Mouse (Mus musculus) CH12.LX (cell line): ENCODE results near the gene Arpc5l. TPM values are rescaled to one million over a fixed set of nuclear protein-coding genes. Genes with fewer than 3 reads are reported as not detected.
A peak's percentile ranks its signal among the peaks of the same experiment; 100 is the strongest.
"Not testable (repeated sequence)": the region's sequence is repeated elsewhere in the genome, so short reads cannot be mapped to it uniquely, and the experiment has no call there.

Experiments
- DNase-seq: peaks from one replicate; pipeline ENCODE4 v3.0.0-alpha.2; 2013; ENCODE audit errors: extremely low read depth
- H3K27ac ChIP-seq: 2 replicates; pipeline ENCODE4 v1.5.1; 2012; ENCODE audit warnings: low read depth, mild to moderate bottlenecking, control low read depth, moderate library complexity; ENCODE audit not compliant: insufficient read depth
- H3K27me3 ChIP-seq: replicated peaks from 2 replicates; pipeline ENCODE3; 2012; ENCODE audit warnings: inconsistent platforms
- H3K36me3 ChIP-seq, 2 experiments: replicated peaks in 1 of 2; 2 replicates each; pipeline versions ENCODE3 to v1.6.1; 2012; ENCODE audit warnings: inconsistent platforms in 1 of 2, low read length in 1 of 2, mild to moderate bottlenecking in 1 of 2, mixed read lengths in 1 of 2, moderate library complexity in 1 of 2; ENCODE audit not compliant: control insufficient read depth in 1 of 2, insufficient read depth in 1 of 2
- H3K4me1 ChIP-seq, 2 experiments: 2 replicates each; pipeline ENCODE4 v1.6.1; 2012; ENCODE audit warnings: inconsistent platforms in 1 of 2, moderate library complexity in 1 of 2; ENCODE audit not compliant: insufficient read depth in 2 of 2, control insufficient read depth in 1 of 2
- H3K4me2 ChIP-seq: 2 replicates; pipeline ENCODE4 v1.6.1; 2012; ENCODE audit warnings: low read depth, mild to moderate bottlenecking, control low read depth; ENCODE audit not compliant: poor library complexity, insufficient read depth, severe bottlenecking
- H3K4me3 ChIP-seq, 3 experiments: fragments of 150-350 bp in 1 of 3; sonication (generic) in 1 of 3; replicated peaks in 1 of 3; 2 replicates each; pipeline versions ENCODE3 to v1.5.1; 2011 to 2012; ENCODE audit warnings: low read depth in 2 of 3, low read length in 2 of 3, mild to moderate bottlenecking in 2 of 3, moderate library complexity in 2 of 3, control low read depth in 1 of 3, improper control_type of control experiment in 1 of 3, inconsistent platforms in 1 of 3, mixed read lengths in 1 of 3; ENCODE audit not compliant: poor library complexity in 1 of 3
- H3K79me2 ChIP-seq: replicated peaks from 2 replicates; pipeline ENCODE4 v1.6.1; 2012; ENCODE audit warnings: mild to moderate bottlenecking, moderate library complexity; ENCODE audit not compliant: control insufficient read depth, poor library complexity, insufficient read depth, severe bottlenecking; ENCODE audit errors: extremely low read depth
- H3K9ac ChIP-seq: 2 replicates; pipeline ENCODE4 v1.6.1; 2012; ENCODE audit warnings: low read depth, mild to moderate bottlenecking, control low read depth, moderate library complexity; ENCODE audit not compliant: insufficient read depth
- H3K9me3 ChIP-seq: replicated peaks from 2 replicates; pipeline ENCODE3; 2012; ENCODE audit warnings: low read length, inconsistent platforms, mixed read lengths
- BHLHE40 ChIP-seq: IDR thresholded peaks from 2 replicates; pipeline ENCODE4 v1.6.1; 2011; ENCODE audit warnings: mild to moderate bottlenecking, low read depth, low read length, improper control_type of control experiment
- CHD2 ChIP-seq: IDR thresholded peaks from 2 replicates; pipeline ENCODE4 v1.6.1; 2011; ENCODE audit warnings: low read length, improper control_type of control experiment
- CTCF ChIP-seq, 2 experiments: IDR thresholded peaks in 1 of 2; conservative IDR thresholded peaks in 1 of 2; 2 replicates each; pipeline ENCODE4 v1.5.1; 2011 to 2012; ENCODE audit warnings: low read depth in 2 of 2, low read length in 2 of 2, improper control_type of control experiment in 1 of 2, inconsistent platforms in 1 of 2, mild to moderate bottlenecking in 1 of 2, moderate library complexity in 1 of 2
- ELF1 ChIP-seq: IDR thresholded peaks from 2 replicates; pipeline ENCODE4 v1.6.1; 2014; ENCODE audit warnings: low read depth, mild to moderate bottlenecking, inconsistent platforms, low read length, improper control_type of control experiment
- EP300 ChIP-seq: IDR thresholded peaks from 2 replicates; pipeline ENCODE4 v1.6.1; 2011; ENCODE audit warnings: low read length, improper control_type of control experiment
- ETS1 ChIP-seq: conservative IDR thresholded peaks from 2 replicates; pipeline ENCODE4 v1.6.1; 2012; ENCODE audit warnings: low read depth, mild to moderate bottlenecking, inconsistent platforms, low read length, improper control_type of control experiment, moderate library complexity
- HCFC1 ChIP-seq: IDR thresholded peaks from 2 replicates; pipeline ENCODE4 v1.6.1; 2012; ENCODE audit warnings: low read depth, mild to moderate bottlenecking, inconsistent platforms, low read length, improper control_type of control experiment
- IRF4 ChIP-seq: IDR thresholded peaks from 2 replicates; pipeline ENCODE4 v1.6.1; 2014; ENCODE audit warnings: low read depth, mild to moderate bottlenecking, inconsistent platforms, low read length, improper control_type of control experiment
- JUN ChIP-seq: IDR thresholded peaks from 2 replicates; pipeline ENCODE4 v1.6.1; 2011; ENCODE audit warnings: low read depth, mild to moderate bottlenecking, low read length, improper control_type of control experiment, moderate library complexity; ENCODE audit not compliant: insufficient read depth
- JUND ChIP-seq: conservative IDR thresholded peaks from 2 replicates; pipeline ENCODE4 v1.6.1; 2011; ENCODE audit warnings: low read depth, low read length, improper control_type of control experiment
- KAT2A ChIP-seq: IDR thresholded peaks from 2 replicates; pipeline ENCODE4 v1.6.1; 2012; ENCODE audit warnings: low read length, improper control_type of control experiment, inconsistent platforms; ENCODE audit not compliant: insufficient replicate concordance
- MAFK ChIP-seq: IDR thresholded peaks from 2 replicates; pipeline ENCODE4 v1.6.1; 2011; ENCODE audit warnings: low read length, improper control_type of control experiment; ENCODE audit not compliant: insufficient replicate concordance
- MAX ChIP-seq: IDR thresholded peaks from 2 replicates; pipeline ENCODE4 v1.6.1; 2011; ENCODE audit warnings: low read length, improper control_type of control experiment
- MEF2A ChIP-seq: IDR thresholded peaks from 2 replicates; pipeline ENCODE4 v1.6.1; 2014; ENCODE audit warnings: low read depth, mild to moderate bottlenecking, inconsistent platforms, low read length, improper control_type of control experiment, borderline replicate concordance
- MXI1 ChIP-seq: IDR thresholded peaks from 2 replicates; pipeline ENCODE4 v1.6.1; 2011; ENCODE audit warnings: mild to moderate bottlenecking, low read depth, low read length, improper control_type of control experiment
- MYC ChIP-seq: IDR thresholded peaks from 2 replicates; pipeline ENCODE4 v1.6.1; 2011; ENCODE audit warnings: low read depth, mild to moderate bottlenecking, improper control_type of control experiment, low read length
- NRF1 ChIP-seq: IDR thresholded peaks from 2 replicates; pipeline ENCODE4 v1.6.1; 2014; ENCODE audit warnings: low read depth, mild to moderate bottlenecking, inconsistent platforms, low read length, improper control_type of control experiment, moderate library complexity
- POLR2A ChIP-seq: IDR thresholded peaks from 2 replicates; pipeline ENCODE4 v1.6.1; 2011; ENCODE audit warnings: low read depth, mild to moderate bottlenecking, improper control_type of control experiment, low read length
- POLR2AphosphoS2 ChIP-seq: IDR thresholded peaks from 2 replicates; pipeline ENCODE4 v1.6.1; 2011; ENCODE audit warnings: low read depth, low read length, improper control_type of control experiment
- RAD21 ChIP-seq: IDR thresholded peaks from 2 replicates; pipeline ENCODE4 v1.6.1; 2011; ENCODE audit warnings: low read depth, mild to moderate bottlenecking, low read length, improper control_type of control experiment, moderate library complexity
- SIN3A ChIP-seq: IDR thresholded peaks from 2 replicates; pipeline ENCODE4 v1.6.1; 2012; ENCODE audit warnings: low read length, improper control_type of control experiment, inconsistent platforms
- SMC3 ChIP-seq: IDR thresholded peaks from 2 replicates; pipeline ENCODE4 v1.6.1; 2011; ENCODE audit warnings: low read depth, low read length, improper control_type of control experiment
- TBP ChIP-seq: conservative IDR thresholded peaks from 2 replicates; pipeline ENCODE4 v1.6.1; 2011; ENCODE audit warnings: low read depth, low read length, improper control_type of control experiment
- TCF12 ChIP-seq: IDR thresholded peaks from 2 replicates; pipeline ENCODE4 v1.6.1; 2014; ENCODE audit warnings: low read depth, mild to moderate bottlenecking, inconsistent platforms, low read length, improper control_type of control experiment
- USF2 ChIP-seq: conservative IDR thresholded peaks from 2 replicates; pipeline ENCODE4 v1.6.1; 2011; ENCODE audit warnings: low read depth, low read length, improper control_type of control experiment
- ZC3H11A ChIP-seq: IDR thresholded peaks from 2 replicates; pipeline ENCODE4 v1.6.1; 2012; ENCODE audit warnings: low read depth, mild to moderate bottlenecking, inconsistent platforms, low read length, improper control_type of control experiment
- ZMIZ1 ChIP-seq: IDR thresholded peaks from 2 replicates; pipeline ENCODE4 v1.6.1; 2012; ENCODE audit warnings: low read depth, mild to moderate bottlenecking, inconsistent platforms, low read length, improper control_type of control experiment
- dilution Hi-C: fragments of 300-500 bp; cut with MboI; formaldehyde crosslinking; loops from 2 replicates; pipeline ENCODE4 v1.14.3; 2020; ENCODE audit warnings: low sequenced_read_pairs; ENCODE audit not compliant: extremely low pct_unique_long_range_greater_than_20kb, extremely low pct_ligation_motif_present
- in situ Hi-C: fragments of 300-500 bp; cut with MboI; formaldehyde crosslinking; loops from 3 replicates; pipeline ENCODE4 v1.14.3; 2019; ENCODE audit warnings: low sequenced_read_pairs, low pct_ligation_motif_present, low pct_unique_long_range_greater_than_20kb, mixed read lengths
- polyA plus RNA-seq: library from polyadenylated mRNA; unstranded; fragments of >175 nt; gene quantifications from 2 replicates; pipeline ENCODE4 v1.2.1, GENCODE M21; 2012; ENCODE audit warnings: low read depth; ENCODE audit not compliant: insufficient read length
- total RNA-seq, 2 experiments: library from RNA; depleted of rRNA; stranded (reverse); fragments of 300-350 nt in 1 of 2; fragments of >200 nt in 1 of 2; gene quantifications; 2 replicates each; pipeline ENCODE4 v1.2.3; 2012 to 2014

The Arpc5l gene
- total and polyA plus RNA-seq, 3 experiments: 139 to 300 (median 212) TPM

- peak; percentile 77 for TF ChIP-seq TCF12
- TF ChIP-seq BHLHE40: peak; percentile 69
- TF ChIP-seq JUND: no peak; the same call in 1 of the 2 replicates
- TF ChIP-seq EP300: peak; percentile 66
- TF ChIP-seq ELF1: peak; percentile 79
- TF ChIP-seq POLR2AphosphoS2: peak; percentile 92; the same call in 1 of the 2 replicates
- peak; percentile 71 for TF ChIP-seq POLR2A
- peak; percentile 72 for TF ChIP-seq HCFC1
- no peak for TF ChIP-seq USF2
- peak; percentile 34; the same call in 1 of the 2 replicates for TF ChIP-seq JUN
- peak; percentile 68; the same call in 1 of the 2 replicates for TF ChIP-seq MYC
- no peak for TF ChIP-seq SMC3
- peak; percentile 89 for TF ChIP-seq SIN3A
- TF ChIP-seq CTCF (conservative IDR thresholded peaks at IDR 0.05 in 1 of 2, IDR thresholded peaks at IDR 0.05 in 1 of 2; ENCODE audit: low read depth in 2 of 2, low read length in 2 of 2): no peak
These were observed 3.8 kb downstream of the Arpc5l start (continued) for GRCm38 (mm10) chr2:39008954-39009365.

- peak overlapping the region; percentile 100 for H3K27ac ChIP-seq
- H3K27me3 ChIP-seq, DNase-seq, dilution Hi-C loops, in situ Hi-C loops, H3K9me3 ChIP-seq: not testable (repeated sequence)
- peak overlapping the region; percentile 97 for H3K4me2 ChIP-seq
- peaks cover 6 to 47% of the 10 kb centered on the region in 2 experiments for H3K4me1 ChIP-seq
- peak overlapping the region; percentile 99 for H3K9ac ChIP-seq
- peak overlapping the region in 2 of 3 experiments; percentile 12 to 46 for H3K4me3 ChIP-seq
- H3K79me2 ChIP-seq: peaks cover 64% of the 10 kb centered on the region
- peaks cover 24 to 39% of the 10 kb centered on the region in 2 experiments for H3K36me3 ChIP-seq
- TF ChIP-seq ELF1: peak; percentile 52; the same call in 1 of the 2 replicates
- TF ChIP-seq ZMIZ1: peak; percentile 17; the same call in 1 of the 2 replicates
- TF ChIP-seq MXI1: 0 out of 2 replicates have a peak, but pooled peaks have one; percentile 8
- TF ChIP-seq TBP: peak; percentile 95
- TF ChIP-seq, all 38 proteins: peak for 4; not testable (repeated sequence) for 34
These were observed 5.0 kb downstream of the Arpc5l start for GRCm38 (mm10) chr2:39010144-39010543.

- Histone ChIP-seq H3K4me2 (peak overlapping the region; percentile 97), H3K4me3 (peak overlapping the region in 2 of 3 experiments; percentile 34 to 46), H3K36me3 (peaks cover 34 to 50% of the 10 kb centered on the region in 2 experiments), H3K79me2 (peaks cover 60% of the 10 kb centered on the region), H3K9me3 (no peaks in the 10 kb centered on the region), H3K9ac (peak overlapping the region; percentile 99), H3K4me1 (peaks cover 6 to 57% of the 10 kb centered on the region in 2 experiments), H3K27ac (peak overlapping the region; percentile 100), H3K27me3 (no peaks in the 10 kb centered on the region)
- DNase-seq: peak; percentile 92
- in situ Hi-C loops (no loop called here), dilution Hi-C loops (no loop called here)
- peak; percentile 36; the same call in 1 of the 2 replicates for TF ChIP-seq NRF1
- TF ChIP-seq USF2: no peak
- TF ChIP-seq ETS1: peak; percentile 92
- TF ChIP-seq BHLHE40: peak; percentile 49
- TF ChIP-seq ZC3H11A: no peak
- TF ChIP-seq MAFK: no peak
- TF ChIP-seq ZMIZ1: peak; percentile 59
- no peak for TF ChIP-seq CHD2
- peak; percentile 97 for TF ChIP-seq IRF4
- TF ChIP-seq RAD21: no peak
- TF ChIP-seq JUN: peak; percentile 99
- no peak for TF ChIP-seq KAT2A
- TF ChIP-seq SMC3: no peak
- TF ChIP-seq POLR2A: no peak
- peak; percentile 79; the same call in 1 of the 2 replicates for TF ChIP-seq MXI1
- TF ChIP-seq MEF2A: peak; percentile 100
- peak; percentile 71 for TF ChIP-seq MAX
- peak; percentile 95 for TF ChIP-seq EP300
- TF ChIP-seq SIN3A: peak; percentile 75; the same call in 1 of the 2 replicates
- peak; percentile 64; the same call in 1 of the 2 replicates for TF ChIP-seq TBP
- TF ChIP-seq JUND: peak; percentile 96
- TF ChIP-seq MYC: peak; percentile 81; the same call in 1 of the 2 replicates
These were observed 6.1 kb downstream of the Arpc5l start for GRCm38 (mm10) chr2:39011264-39011663.
